Mouse (Mus musculus): ENCODE data around the gene Thrap3.
"Not testable (repeated sequence)": the region's sequence is repeated elsewhere in the genome, so short reads cannot be mapped to it uniquely, and the experiment has no call there.

Thrap3 gene

DNA sequence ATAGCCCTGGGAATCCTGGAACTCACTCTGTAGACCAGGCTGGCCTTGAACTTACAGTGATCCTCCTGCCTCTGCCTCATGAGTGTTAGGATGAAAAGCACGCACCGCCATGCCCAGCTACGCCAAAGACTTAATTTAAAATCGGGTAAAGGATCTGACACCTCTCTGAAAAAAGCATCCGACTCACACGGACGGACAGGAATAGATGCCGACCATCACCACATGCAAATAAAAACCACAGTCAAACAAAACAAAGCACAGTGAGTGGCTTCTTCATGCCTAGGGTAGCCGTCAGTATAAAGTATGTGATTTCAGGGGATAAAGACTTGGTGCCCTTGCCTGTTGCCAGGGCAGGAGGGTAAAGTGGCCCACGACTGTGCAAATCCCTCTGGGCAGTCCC lies 17.5 kb upstream of the Thrap3 start:
- no peak for DNase-seq (ENCODE audit: extremely low spot score, low read depth, low spot score)

GRCm38 (mm10) chr4:126219540-126219939 lies 17.0 kb upstream of the Thrap3 start:
- DNase-seq (ENCODE audit: extremely low spot score, low read depth, low spot score) = not testable (repeated sequence)

- no peak for DNase-seq (ENCODE audit: extremely low spot score, low read depth, low spot score)
Observed at GRCm38 (mm10) chr4:126217771-126218170, 15.2 kb upstream of the Thrap3 start.

GRCm38 (mm10) chr4:126207081-126207480 lies 4.5 kb upstream of the Thrap3 start:
- no peak for DNase-seq (ENCODE audit: extremely low spot score, low read depth, low spot score)

DNA sequence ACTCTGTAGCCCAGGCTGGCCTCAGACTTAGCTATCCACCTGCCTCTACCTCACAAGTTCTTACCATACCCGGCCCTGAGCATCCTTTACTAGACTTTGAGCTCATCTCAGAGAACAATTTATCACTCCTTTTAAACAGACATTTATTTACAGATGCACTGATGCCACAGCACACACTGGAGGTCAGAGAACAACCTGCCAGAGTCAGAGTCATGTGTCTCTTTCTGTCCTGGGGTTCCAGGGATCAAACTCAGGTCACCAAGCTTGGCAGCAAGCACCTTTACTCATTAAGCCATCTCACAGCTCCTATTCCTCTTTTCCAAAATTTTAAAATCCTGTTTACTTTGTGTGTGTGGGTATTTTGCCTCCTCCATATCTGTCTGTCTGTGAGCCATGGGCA lies 2.8 kb upstream of the Thrap3 start:
- no peak for DNase-seq (ENCODE audit: extremely low spot score, low read depth, low spot score)

GRCm38 (mm10) chr4:126204661-126205230 lies 2.2 kb upstream of the Thrap3 start:
- no peak for DNase-seq (ENCODE audit: extremely low spot score, low read depth, low spot score)

DNA sequence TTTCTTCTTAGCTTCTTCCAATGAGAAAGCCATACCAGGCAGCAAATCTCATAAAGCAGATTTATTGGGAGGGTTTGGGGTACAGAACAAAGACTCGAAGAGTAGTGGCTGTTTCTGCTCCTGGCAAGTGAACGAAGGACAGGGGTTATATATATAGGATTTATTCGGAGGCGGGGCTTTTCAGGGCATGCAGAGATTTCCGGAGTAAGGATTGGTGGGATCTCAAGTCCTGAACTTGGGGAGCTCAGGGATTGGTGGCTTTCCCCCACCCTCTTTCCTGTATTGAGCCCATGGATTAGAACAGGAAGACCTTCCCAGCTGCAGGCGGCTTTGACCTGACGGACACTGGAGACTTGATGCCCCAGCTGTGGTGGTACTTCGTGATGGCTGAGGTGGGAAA lies 1.5 kb upstream of the Thrap3 start:
- no peak for DNase-seq (ENCODE audit: extremely low spot score, low read depth, low spot score)

DNA sequence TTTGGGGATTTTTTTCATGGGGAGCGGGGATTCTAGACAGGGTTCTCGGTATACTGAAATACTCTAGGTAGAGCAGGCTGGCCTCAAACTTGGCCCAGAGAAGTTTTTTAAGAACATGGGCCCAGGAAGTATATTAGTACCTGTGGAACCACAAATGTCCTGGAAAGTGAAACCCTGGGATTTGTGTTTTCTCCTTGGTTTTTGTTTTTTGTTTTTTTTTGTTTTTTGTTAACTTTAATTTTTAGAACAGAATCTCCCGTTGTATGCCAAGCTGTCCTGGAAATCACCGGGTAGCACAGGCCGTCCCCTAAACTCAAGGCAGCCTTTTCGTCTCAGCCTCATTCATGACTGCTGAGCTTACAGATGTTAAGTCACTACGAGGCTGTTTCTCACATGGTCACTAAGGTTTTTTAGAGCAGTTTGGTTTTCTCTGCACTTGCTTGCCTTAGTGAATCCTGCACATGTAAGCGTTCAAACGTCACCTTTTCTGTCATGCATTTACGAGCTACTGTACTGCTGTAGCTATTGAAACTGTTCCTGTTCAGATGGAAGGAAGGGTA lies 856 bp upstream of the Thrap3 start:
- no peak for DNase-seq (ENCODE audit: extremely low spot score, low read depth, low spot score)

GRCm38 (mm10) chr4:126201514-126202302 lies 852 bp downstream of the Thrap3 start:
- DNase-seq (ENCODE audit: extremely low spot score, low read depth, low spot score) = peak; percentile 46

GRCm38 (mm10) chr4:126200656-126201055 lies 1.9 kb downstream of the Thrap3 start:
- no peak for DNase-seq (ENCODE audit: extremely low spot score, low read depth, low spot score)

GRCm38 (mm10) chr4:126200036-126200435 lies 2.5 kb downstream of the Thrap3 start:
- no peak for DNase-seq (ENCODE audit: extremely low spot score, low read depth, low spot score)

DNA sequence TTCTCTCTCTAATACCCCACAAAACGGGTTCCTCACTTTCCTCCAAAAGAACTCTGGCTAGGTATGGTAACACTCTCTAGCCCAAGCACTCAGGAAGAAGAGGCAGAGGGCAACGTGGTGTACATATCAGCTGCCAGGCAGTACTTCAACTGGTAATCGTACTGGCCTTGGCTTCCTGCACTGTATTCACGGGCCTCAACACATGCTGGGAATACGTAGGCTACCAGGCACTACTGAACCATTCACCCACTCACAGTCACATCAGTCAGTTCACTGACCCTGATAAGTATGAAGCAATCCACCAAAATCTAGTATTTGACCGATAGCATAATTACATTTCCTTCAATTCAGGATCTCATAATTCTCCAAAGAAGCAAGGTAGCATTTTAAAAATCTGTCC lies 3.0 kb downstream of the Thrap3 start:
- DNase-seq (ENCODE audit: extremely low spot score, low read depth, low spot score) = no peak

DNA sequence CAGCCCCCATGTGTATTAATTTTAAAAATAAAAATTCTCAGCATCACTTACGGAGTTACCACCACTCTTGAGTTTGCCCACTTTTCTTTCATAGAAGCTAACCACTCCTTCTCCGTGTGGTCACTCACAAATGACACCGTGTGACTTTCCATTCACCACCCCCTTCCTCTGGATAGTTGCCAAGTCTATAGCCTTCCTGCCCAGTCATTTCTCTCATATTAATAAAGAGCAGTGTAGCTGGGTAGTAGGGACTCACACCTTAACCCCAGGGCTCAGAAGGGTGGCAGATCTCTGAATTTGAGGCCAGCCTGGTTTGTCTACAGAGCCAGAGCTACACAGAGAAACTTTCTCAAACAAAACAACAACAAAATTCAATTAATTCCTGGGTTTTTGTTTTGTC lies 5.1 kb downstream of the Thrap3 start:
- no peak for DNase-seq (ENCODE audit: extremely low spot score, low read depth, low spot score)

DNA sequence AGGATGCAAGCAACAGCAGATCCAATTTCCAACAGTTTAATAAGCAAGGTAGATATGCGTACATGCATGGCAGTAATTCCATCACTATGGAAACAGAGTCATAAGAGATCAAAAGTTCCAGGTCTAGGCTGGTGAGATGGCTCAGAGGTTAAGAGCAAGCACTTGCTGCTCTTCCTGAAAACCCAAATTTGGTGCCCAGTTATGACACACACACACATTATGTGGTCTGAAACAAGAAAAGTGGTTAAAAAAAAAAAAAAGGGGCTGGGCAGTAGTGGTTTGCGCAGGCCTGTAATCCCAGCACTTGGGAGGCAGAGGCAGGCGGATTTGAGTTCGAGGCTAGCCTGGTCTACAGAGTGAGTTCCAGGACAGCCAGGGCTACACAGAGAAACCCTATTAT lies 7.6 kb downstream of the Thrap3 start:
- no peak for DNase-seq (ENCODE audit: extremely low spot score, low read depth, low spot score)

DNA sequence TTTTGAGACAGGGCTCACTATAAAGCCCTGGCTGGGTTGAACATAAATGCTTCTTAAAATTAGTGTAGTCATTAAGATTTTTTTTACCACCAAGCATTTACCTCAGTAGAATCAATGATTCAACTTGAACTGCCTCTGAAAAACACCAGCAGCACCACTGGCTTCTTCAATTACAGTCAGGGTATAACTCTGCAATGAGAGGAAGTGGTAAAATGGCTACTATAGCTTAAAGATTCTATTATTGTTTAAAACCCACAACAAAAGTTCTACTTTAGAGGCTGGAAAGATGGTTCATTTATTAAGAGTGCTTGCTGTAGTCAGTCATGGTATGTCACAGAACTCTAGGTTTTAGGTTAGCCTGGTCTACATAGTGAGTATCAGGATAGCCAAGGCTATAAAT lies 8.3 kb downstream of the Thrap3 start:
- no peak for DNase-seq (ENCODE audit: extremely low spot score, low read depth, low spot score)

GRCm38 (mm10) chr4:126190636-126191035 lies 11.9 kb downstream of the Thrap3 start:
- no peak for DNase-seq (ENCODE audit: extremely low spot score, low read depth, low spot score)

- no peak for DNase-seq (ENCODE audit: extremely low spot score, low read depth, low spot score)
Observed at GRCm38 (mm10) chr4:126187096-126187495, 15.5 kb downstream of the Thrap3 start.

- DNase-seq (ENCODE audit: extremely low spot score, low read depth, low spot score) = no peak
Observed at GRCm38 (mm10) chr4:126183034-126183433, 19.5 kb downstream of the Thrap3 start.

DNA sequence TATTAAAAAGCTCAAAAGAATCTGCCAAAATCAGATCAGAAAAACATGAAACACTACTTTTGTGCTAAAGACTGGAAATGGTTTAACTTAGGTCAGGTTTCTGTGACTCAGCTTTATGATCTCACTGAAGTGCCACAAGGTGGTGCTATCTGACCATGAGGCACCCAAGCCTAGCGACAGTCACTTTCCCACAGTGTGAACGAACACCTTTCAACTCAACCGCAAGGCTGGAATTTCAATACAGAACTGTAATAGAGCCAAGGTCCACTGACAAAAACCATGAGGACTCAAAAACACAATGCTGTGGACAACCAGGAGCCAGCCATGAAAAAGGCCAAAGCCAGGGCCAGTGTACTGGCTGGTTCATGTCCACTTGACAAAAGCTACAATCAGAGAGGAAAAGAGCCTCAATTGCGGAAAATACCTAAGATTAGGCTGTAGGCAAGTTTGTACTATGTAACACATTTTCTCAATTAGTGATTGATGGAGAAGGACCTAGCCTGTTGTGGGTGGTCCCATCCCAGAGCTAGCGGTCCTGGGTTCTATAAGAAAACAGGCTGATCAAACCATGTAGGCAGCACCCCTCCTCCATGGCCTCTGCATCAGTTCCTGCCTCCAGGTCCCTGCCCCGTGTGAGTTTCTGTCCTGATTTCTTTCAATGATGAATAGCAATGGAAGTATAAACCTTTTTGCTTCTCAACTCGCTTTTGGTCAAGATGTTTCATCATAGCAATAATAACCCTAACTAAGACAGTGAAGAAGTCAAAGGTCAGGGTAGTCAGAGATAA lies 21.2 kb downstream of the Thrap3 start:
- DNase-seq (ENCODE audit: extremely low spot score, low read depth, low spot score) = no peak

DNA sequence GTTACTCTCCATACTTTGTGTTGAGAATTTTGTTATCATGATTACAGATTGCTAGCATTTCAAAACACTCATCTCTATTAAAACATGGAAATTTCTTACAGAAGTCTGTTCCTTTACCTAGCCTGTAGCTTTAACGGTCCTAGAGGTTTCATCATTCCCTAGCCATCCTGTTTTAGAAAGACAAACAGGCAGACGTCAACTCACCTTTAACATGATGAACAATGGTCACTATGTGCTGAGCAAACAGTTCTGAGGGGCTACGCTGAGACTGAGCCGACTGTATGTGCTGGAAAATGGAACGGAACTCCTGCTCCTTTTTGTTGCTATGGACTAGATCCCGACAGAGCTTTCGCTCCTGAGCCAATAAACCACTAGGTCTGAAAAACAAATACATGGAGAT lies 26.6 kb downstream of the Thrap3 start:
- not testable (repeated sequence) for DNase-seq (ENCODE audit: extremely low spot score, low read depth, low spot score)

DNA sequence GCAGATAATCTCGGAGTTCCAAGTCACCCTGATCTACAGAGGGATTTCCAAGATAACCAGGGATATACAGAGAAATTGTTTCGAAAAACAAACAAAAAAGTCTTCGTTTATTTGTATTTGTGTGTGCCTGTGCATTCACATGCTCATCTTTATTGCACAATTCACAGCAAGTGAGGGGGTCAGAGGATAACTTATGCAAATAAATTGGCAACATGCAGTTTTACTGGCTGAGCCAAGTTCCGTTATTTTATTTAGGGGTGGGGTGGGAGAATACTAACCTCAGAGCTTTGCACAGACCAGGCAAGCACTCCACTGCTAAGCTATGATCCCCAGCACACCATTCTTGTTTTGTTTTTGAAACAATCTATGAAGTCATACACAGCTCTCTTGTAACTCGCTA lies 28.8 kb downstream of the Thrap3 start:
- no peak for DNase-seq (ENCODE audit: extremely low spot score, low read depth, low spot score)

- not testable (repeated sequence) for DNase-seq (ENCODE audit: extremely low spot score, low read depth, low spot score)
Observed at GRCm38 (mm10) chr4:126170737-126171136, 31.8 kb downstream of the Thrap3 start.
